Mouse (Mus musculus): ENCODE measurements around the gene Dad1. TPM values are rescaled to one million over a fixed set of nuclear protein-coding genes. Genes with fewer than 3 reads are reported as not detected.
A peak's percentile ranks its signal among the peaks of the same experiment; 100 is the strongest.

Gene Dad1
- polyA plus RNA-seq, 1 experiment from 2014 or later = 243 TPM

GRCm38 (mm10) chr14:54249326-54249725 is 4.6 kb downstream of the Dad1 start:
- no peak overlapping the region for H3K4me3 ChIP-seq (replicated peaks)
- H3K27ac ChIP-seq = no peak overlapping the region
- H3K4me1 ChIP-seq (replicated peaks) = peaks cover 47% of the 10 kb centered on the region
- no peak overlapping the region for H3K4me2 ChIP-seq
- no peak overlapping the region for H3K9ac ChIP-seq
- H3K27me3 ChIP-seq = no peaks in the 10 kb centered on the region
- no peaks in the 10 kb centered on the region for H3K9me3 ChIP-seq (replicated peaks)
- WGBS (ENCODE audit: insufficient replicate concordance) = 75% methylated on average over 9 of the region's 9 CpGs
- ATAC-seq (ENCODE audit: low read depth) = no peak
- DNase-seq = no peak
- peaks cover 43% of the 10 kb centered on the region for H3K36me3 ChIP-seq

- H3K4me1 ChIP-seq (replicated peaks) = peaks cover 31% of the 10 kb centered on the region
- no peak overlapping the region for H3K9ac ChIP-seq
- no peak overlapping the region for H3K27ac ChIP-seq
- H3K36me3 ChIP-seq = peaks cover 72% of the 10 kb centered on the region
- DNase-seq (no peak), ATAC-seq (ENCODE audit: low read depth) (no peak)
- no peaks in the 10 kb centered on the region for H3K27me3 ChIP-seq
- no peak overlapping the region for H3K4me3 ChIP-seq (replicated peaks)
- no peak overlapping the region for H3K4me2 ChIP-seq
- WGBS (ENCODE audit: insufficient replicate concordance) = 65% methylated on average over 3 of the region's 3 CpGs
- no peaks in the 10 kb centered on the region for H3K9me3 ChIP-seq (replicated peaks)
Measured at GRCm38 (mm10) chr14:54246232-54246631, 7.7 kb downstream of the Dad1 start.

GRCm38 (mm10) chr14:54244183-54244582 is 9.7 kb downstream of the Dad1 start:
- Histone ChIP-seq H3K9me3 (replicated peaks) (no peaks in the 10 kb centered on the region), H3K27me3 (no peaks in the 10 kb centered on the region), H3K4me1 (replicated peaks) (peaks cover 12% of the 10 kb centered on the region), H3K9ac (no peak overlapping the region), H3K4me2 (no peak overlapping the region), H3K27ac (no peak overlapping the region), H3K36me3 (peaks cover 72% of the 10 kb centered on the region), H3K4me3 (replicated peaks) (no peak overlapping the region)
- DNase-seq = no peak
- ATAC-seq (ENCODE audit: low read depth) = no peak
- 89% methylated on average over 3 of the region's 3 CpGs for WGBS (ENCODE audit: insufficient replicate concordance)

- DNase-seq (no peak), ATAC-seq (ENCODE audit: low read depth) (no peak)
- no peak overlapping the region for H3K27ac ChIP-seq
- no peaks in the 10 kb centered on the region for H3K27me3 ChIP-seq
- H3K4me2 ChIP-seq = no peak overlapping the region
- H3K4me1 ChIP-seq (replicated peaks) = no peaks in the 10 kb centered on the region
- H3K9me3 ChIP-seq (replicated peaks) = no peaks in the 10 kb centered on the region
- peaks cover 63% of the 10 kb centered on the region for H3K36me3 ChIP-seq
- H3K4me3 ChIP-seq (replicated peaks) = no peak overlapping the region
- 81% methylated on average over 5 of the region's 5 CpGs for WGBS (ENCODE audit: insufficient replicate concordance)
- no peak overlapping the region for H3K9ac ChIP-seq
Measured at GRCm38 (mm10) chr14:54240542-54240941, 13.4 kb downstream of the Dad1 start.

GRCm38 (mm10) chr14:54239002-54239736 is 14.7 kb downstream of the Dad1 start:
- no peak overlapping the region for H3K9ac ChIP-seq
- H3K4me2 ChIP-seq = no peak overlapping the region
- peaks cover 69% of the 10 kb centered on the region for H3K36me3 ChIP-seq
- ATAC-seq (ENCODE audit: low read depth) (peak; percentile 61), DNase-seq (peak; percentile 58)
- WGBS (ENCODE audit: insufficient replicate concordance) = 19% methylated on average over 7 of the region's 7 CpGs
- H3K4me3 ChIP-seq (replicated peaks) = no peak overlapping the region
- H3K27ac ChIP-seq = no peak overlapping the region
- H3K27me3 ChIP-seq = no peaks in the 10 kb centered on the region
- peaks cover 1% of the 10 kb centered on the region for H3K4me1 ChIP-seq (replicated peaks)
- H3K9me3 ChIP-seq (replicated peaks) = no peaks in the 10 kb centered on the region

- H3K9ac ChIP-seq = no peak overlapping the region
- no peak for ATAC-seq (ENCODE audit: low read depth)
- H3K36me3 ChIP-seq = peaks cover 47% of the 10 kb centered on the region
- no peaks in the 10 kb centered on the region for H3K9me3 ChIP-seq (replicated peaks)
- H3K27me3 ChIP-seq = no peaks in the 10 kb centered on the region
- WGBS (ENCODE audit: insufficient replicate concordance) = 82% methylated on average over 5 of the region's 5 CpGs
- H3K4me2 ChIP-seq = no peak overlapping the region
- no peak overlapping the region for H3K4me3 ChIP-seq (replicated peaks)
- H3K27ac ChIP-seq = no peak overlapping the region
- peaks cover 22% of the 10 kb centered on the region for H3K4me1 ChIP-seq (replicated peaks)
- no peak for DNase-seq
Measured at GRCm38 (mm10) chr14:54236881-54237280, 17.0 kb downstream of the Dad1 start.

GRCm38 (mm10) chr14:54235825-54236540 is 17.9 kb downstream of the Dad1 start:
- DNase-seq = no peak
- peaks cover 38% of the 10 kb centered on the region for H3K36me3 ChIP-seq
- WGBS (ENCODE audit: insufficient replicate concordance) = 82% methylated on average over 5 of the region's 5 CpGs

GRCm38 (mm10) chr14:54234231-54235040 is 19.5 kb downstream of the Dad1 start:
- peaks cover 31% of the 10 kb centered on the region for H3K4me1 ChIP-seq (replicated peaks)
- H3K27me3 ChIP-seq = peaks cover under 1% of the 10 kb centered on the region; the same call in 1 of the 2 replicates
- DNase-seq (no peak), ATAC-seq (ENCODE audit: low read depth) (no peak)
- 81% methylated on average over 20 of the region's 20 CpGs for WGBS (ENCODE audit: insufficient replicate concordance)
- H3K27ac ChIP-seq = peak overlapping the region; percentile 48; the same call in 1 of the 2 replicates
- no peak overlapping the region for H3K4me2 ChIP-seq
- H3K9ac ChIP-seq = no peak overlapping the region
- H3K36me3 ChIP-seq = peaks cover 30% of the 10 kb centered on the region
- no peak overlapping the region for H3K4me3 ChIP-seq (replicated peaks)
- H3K9me3 ChIP-seq (replicated peaks) = no peaks in the 10 kb centered on the region

More at GRCm38 (mm10) chr14:54235825-54236540, 17.9 kb downstream of the Dad1 start:
- H3K9me3 ChIP-seq (replicated peaks) = no peaks in the 10 kb centered on the region
- no peaks in the 10 kb centered on the region for H3K27me3 ChIP-seq
- no peak overlapping the region for H3K4me2 ChIP-seq
- H3K4me1 ChIP-seq (replicated peaks) = peaks cover 30% of the 10 kb centered on the region
- no peak overlapping the region for H3K4me3 ChIP-seq (replicated peaks)
- no peak for ATAC-seq (ENCODE audit: low read depth)
- H3K27ac ChIP-seq = no peak overlapping the region
- H3K9ac ChIP-seq = no peak overlapping the region

- Histone ChIP-seq H3K4me3 (replicated peaks) (no peak overlapping the region), H3K4me2 (peak overlapping the region; percentile 20; the same call in 1 of the 2 replicates), H3K27ac (peak overlapping the region; percentile 48), H3K9me3 (replicated peaks) (no peaks in the 10 kb centered on the region), H3K36me3 (peaks cover 26% of the 10 kb centered on the region), H3K27me3 (peaks cover 9% of the 10 kb centered on the region), H3K9ac (no peak overlapping the region), H3K4me1 (replicated peaks) (peaks cover 37% of the 10 kb centered on the region)
- 62% methylated on average over 16 of the region's 16 CpGs for WGBS (ENCODE audit: insufficient replicate concordance)
- ATAC-seq (ENCODE audit: low read depth) = no peak
- DNase-seq = no peak
Measured at GRCm38 (mm10) chr14:54233559-54234143, 20.3 kb downstream of the Dad1 start.

- Histone ChIP-seq H3K4me3 (replicated peaks) (no peak overlapping the region), H3K27ac (peak overlapping the region; percentile 48), H3K9me3 (replicated peaks) (no peaks in the 10 kb centered on the region), H3K36me3 (peaks cover 23% of the 10 kb centered on the region), H3K9ac (no peak overlapping the region), H3K4me2 (peak overlapping the region; percentile 20; the same call in 1 of the 2 replicates), H3K27me3 (peaks cover 11% of the 10 kb centered on the region), H3K4me1 (replicated peaks) (peaks cover 44% of the 10 kb centered on the region)
- DNase-seq (no peak), ATAC-seq (ENCODE audit: low read depth) (peak; percentile 65)
- 10% methylated on average over 9 of the region's 9 CpGs for WGBS (ENCODE audit: insufficient replicate concordance)
Measured at GRCm38 (mm10) chr14:54232811-54233558, 20.9 kb downstream of the Dad1 start.
